Mouse (Mus musculus): ENCODE measurements around the gene Nmrk1. TPM values are rescaled to one million over a fixed set of nuclear protein-coding genes. Genes with fewer than 3 reads are reported as not detected.

Gene Nmrk1
- polyA plus RNA-seq, 1 experiment from 2014 or later: 4.9 TPM

GRCm38 (mm10) chr19:18593722-18594121, 38.0 kb upstream of the Nmrk1 start:
- ATAC-seq (ENCODE audit: low FRiP score, low TSS enrichment): no peak
- 60% methylated on average over 10 of the region's 10 CpGs for WGBS

GRCm38 (mm10) chr19:18596876-18597275, 34.9 kb upstream of the Nmrk1 start:
- WGBS: 79% methylated on average over 5 of the region's 5 CpGs
- Histone ChIP-seq H3K4me3 (ENCODE audit: low read depth, low read length) (no peak overlapping the region), H3K9me3 (ENCODE audit: control insufficient read depth, low read length) (no peaks in the 10 kb centered on the region), H3K4me2 (replicated peaks; ENCODE audit: low read depth) (no peak overlapping the region), H3K36me3 (ENCODE audit: control insufficient read depth, insufficient read depth, low read length) (peaks cover 3% of the 10 kb centered on the region; the same call in 1 of the 2 replicates), H3K9ac (ENCODE audit: low read length) (no peak overlapping the region), H3K27ac (replicated peaks) (no peak overlapping the region), H3K27me3 (ENCODE audit: control insufficient read depth, insufficient read depth, low read length) (no peaks in the 10 kb centered on the region), H3K4me1 (replicated peaks; ENCODE audit: control insufficient read depth, insufficient read depth) (no peaks in the 10 kb centered on the region)
- no peak for ATAC-seq (ENCODE audit: low FRiP score, low TSS enrichment)
- DNase-seq (ENCODE audit: low spot score): no peak
- TF ChIP-seq CTCF (IDR thresholded peaks at IDR 0.05; ENCODE audit: low read depth) (no peak), EP300 (optimal IDR thresholded peaks at IDR 0.05) (no peak)

More at GRCm38 (mm10) chr19:18593722-18594121, 38.0 kb upstream of the Nmrk1 start:
- Histone ChIP-seq H3K27me3 (ENCODE audit: control insufficient read depth, insufficient read depth, low read length) (no peaks in the 10 kb centered on the region), H3K9me3 (ENCODE audit: control insufficient read depth, low read length) (no peaks in the 10 kb centered on the region), H3K4me3 (ENCODE audit: low read depth, low read length) (no peak overlapping the region), H3K27ac (replicated peaks) (no peak overlapping the region), H3K4me1 (replicated peaks; ENCODE audit: control insufficient read depth, insufficient read depth) (no peaks in the 10 kb centered on the region), H3K4me2 (replicated peaks; ENCODE audit: low read depth) (no peak overlapping the region), H3K36me3 (ENCODE audit: control insufficient read depth, insufficient read depth, low read length) (no peaks in the 10 kb centered on the region; the same call in 1 of the 2 replicates), H3K9ac (ENCODE audit: low read length) (no peak overlapping the region)
- TF ChIP-seq CTCF (IDR thresholded peaks at IDR 0.05; ENCODE audit: low read depth) (no peak), EP300 (optimal IDR thresholded peaks at IDR 0.05) (no peak)
- DNase-seq (ENCODE audit: low spot score): no peak

DNA sequence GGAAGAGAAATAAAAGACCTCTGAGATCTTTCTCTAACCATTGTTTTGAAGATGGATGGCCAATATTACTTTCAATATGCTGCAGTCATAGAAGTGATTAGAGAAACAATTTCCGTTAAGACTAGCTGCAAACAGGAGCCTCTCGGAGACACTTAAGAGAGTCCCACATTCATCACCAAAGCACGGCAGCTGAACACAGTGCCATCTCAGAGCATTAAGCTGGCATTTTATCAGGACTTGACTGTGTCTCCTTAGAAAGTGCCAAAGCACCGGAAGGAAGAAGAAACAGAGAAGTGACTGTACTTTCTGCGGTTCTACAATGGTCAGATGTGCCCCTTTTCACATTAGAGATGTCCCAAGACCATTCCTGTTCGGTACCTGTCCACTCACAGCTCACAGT, 34.0 kb upstream of the Nmrk1 start:
- H3K9me3 ChIP-seq (ENCODE audit: control insufficient read depth, low read length): no peaks in the 10 kb centered on the region
- 79% methylated on average over 6 of the region's 6 CpGs for WGBS
- no peak for ATAC-seq (ENCODE audit: low FRiP score, low TSS enrichment)
- no peak for DNase-seq (ENCODE audit: low spot score)
- peaks cover 7% of the 10 kb centered on the region for H3K36me3 ChIP-seq (ENCODE audit: control insufficient read depth, insufficient read depth, low read length)
- TF ChIP-seq EP300 (optimal IDR thresholded peaks at IDR 0.05): no peak
- no peak for TF ChIP-seq CTCF (IDR thresholded peaks at IDR 0.05; ENCODE audit: low read depth)
- H3K27ac ChIP-seq (replicated peaks): no peak overlapping the region
- no peak overlapping the region for H3K9ac ChIP-seq (ENCODE audit: low read length)
- no peak overlapping the region for H3K4me2 ChIP-seq (replicated peaks; ENCODE audit: low read depth)
- no peak overlapping the region for H3K4me3 ChIP-seq (ENCODE audit: low read depth, low read length)
- no peaks in the 10 kb centered on the region for H3K27me3 ChIP-seq (ENCODE audit: control insufficient read depth, insufficient read depth, low read length)
- H3K4me1 ChIP-seq (replicated peaks; ENCODE audit: control insufficient read depth, insufficient read depth): no peaks in the 10 kb centered on the region

- Histone ChIP-seq H3K4me3 (ENCODE audit: low read depth, low read length) (no peak overlapping the region), H3K9ac (ENCODE audit: low read length) (no peak overlapping the region), H3K4me1 (replicated peaks; ENCODE audit: control insufficient read depth, insufficient read depth) (no peaks in the 10 kb centered on the region), H3K36me3 (ENCODE audit: control insufficient read depth, insufficient read depth, low read length) (peaks cover 11% of the 10 kb centered on the region), H3K27me3 (ENCODE audit: control insufficient read depth, insufficient read depth, low read length) (no peaks in the 10 kb centered on the region), H3K4me2 (replicated peaks; ENCODE audit: low read depth) (no peak overlapping the region), H3K9me3 (ENCODE audit: control insufficient read depth, low read length) (no peaks in the 10 kb centered on the region), H3K27ac (replicated peaks) (no peak overlapping the region)
- ATAC-seq (ENCODE audit: low FRiP score, low TSS enrichment) (no peak), DNase-seq (ENCODE audit: low spot score) (no peak)
- WGBS: 84% methylated on average over 3 of the region's 3 CpGs
- TF ChIP-seq EP300 (optimal IDR thresholded peaks at IDR 0.05) (no peak), CTCF (IDR thresholded peaks at IDR 0.05; ENCODE audit: low read depth) (no peak)
These were observed 33.4 kb upstream of the Nmrk1 start for GRCm38 (mm10) chr19:18598265-18598926.

DNA sequence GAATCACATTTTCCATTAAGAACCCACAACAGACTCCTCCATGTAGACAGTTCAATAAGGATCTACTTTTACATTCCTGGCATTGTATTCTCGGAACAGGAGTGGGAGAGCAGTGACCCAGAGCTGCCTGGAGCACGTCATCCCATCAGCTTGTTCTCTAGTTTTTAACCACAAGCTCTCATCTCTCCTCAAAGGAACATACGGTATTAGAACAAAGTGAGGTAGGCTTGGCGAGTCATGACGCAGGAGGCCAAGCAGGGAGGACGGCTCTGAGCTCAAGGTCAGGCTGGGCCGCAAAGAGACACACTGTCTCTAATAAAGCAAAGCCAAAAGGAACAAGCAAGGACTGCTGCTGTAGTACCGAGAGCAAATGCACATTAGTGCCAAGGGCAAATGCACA, 32.7 kb upstream of the Nmrk1 start:
- ATAC-seq (ENCODE audit: low FRiP score, low TSS enrichment): no peak
- H3K27me3 ChIP-seq (ENCODE audit: control insufficient read depth, insufficient read depth, low read length): no peaks in the 10 kb centered on the region
- no peak for TF ChIP-seq CTCF (IDR thresholded peaks at IDR 0.05; ENCODE audit: low read depth)
- DNase-seq (ENCODE audit: low spot score): no peak
- H3K9me3 ChIP-seq (ENCODE audit: control insufficient read depth, low read length): no peaks in the 10 kb centered on the region
- H3K36me3 ChIP-seq (ENCODE audit: control insufficient read depth, insufficient read depth, low read length): peaks cover 11% of the 10 kb centered on the region
- no peak overlapping the region for H3K9ac ChIP-seq (ENCODE audit: low read length)
- H3K4me1 ChIP-seq (replicated peaks; ENCODE audit: control insufficient read depth, insufficient read depth): no peaks in the 10 kb centered on the region
- no peak overlapping the region for H3K4me2 ChIP-seq (replicated peaks; ENCODE audit: low read depth)
- H3K27ac ChIP-seq (replicated peaks): no peak overlapping the region
- H3K4me3 ChIP-seq (ENCODE audit: low read depth, low read length): no peak overlapping the region
- 76% methylated on average over 8 of the region's 8 CpGs for WGBS

GRCm38 (mm10) chr19:18599650-18600049, 32.1 kb upstream of the Nmrk1 start:
- H3K9me3 ChIP-seq (ENCODE audit: control insufficient read depth, low read length): no peaks in the 10 kb centered on the region
- DNase-seq (ENCODE audit: low spot score) (no peak), ATAC-seq (ENCODE audit: low FRiP score, low TSS enrichment) (no peak)
- H3K4me3 ChIP-seq (ENCODE audit: low read depth, low read length): no peak overlapping the region
- H3K9ac ChIP-seq (ENCODE audit: low read length): no peak overlapping the region
- H3K36me3 ChIP-seq (ENCODE audit: control insufficient read depth, insufficient read depth, low read length): peaks cover 11% of the 10 kb centered on the region
- no peak overlapping the region for H3K4me2 ChIP-seq (replicated peaks; ENCODE audit: low read depth)
- H3K4me1 ChIP-seq (replicated peaks; ENCODE audit: control insufficient read depth, insufficient read depth): no peaks in the 10 kb centered on the region
- WGBS: 85% methylated on average over 5 of the region's 5 CpGs
- no peaks in the 10 kb centered on the region for H3K27me3 ChIP-seq (ENCODE audit: control insufficient read depth, insufficient read depth, low read length)
- no peak overlapping the region for H3K27ac ChIP-seq (replicated peaks)
- TF ChIP-seq EP300 (optimal IDR thresholded peaks at IDR 0.05): no peak
- TF ChIP-seq CTCF (IDR thresholded peaks at IDR 0.05; ENCODE audit: low read depth): no peak

All from stomach, postnatal 0 days (tissue).